Mouse (Mus musculus): ENCODE measurements around the gene Col1a2.

Col1a2 gene

GRCm38 (mm10) chr6:4521031-4521430 lies 16.4 kb downstream of the Col1a2 start:
- no peak for DNase-seq (ENCODE audit: low spot score)

GRCm38 (mm10) chr6:4528439-4528838 lies 23.8 kb downstream of the Col1a2 start:
- DNase-seq (ENCODE audit: low spot score): no peak

GRCm38 (mm10) chr6:4530986-4531385 lies 26.4 kb downstream of the Col1a2 start:
- DNase-seq (ENCODE audit: low spot score): no peak

- no peak for DNase-seq (ENCODE audit: low spot score)
Observed at GRCm38 (mm10) chr6:4532898-4533297, 28.3 kb downstream of the Col1a2 start.

- no peak for DNase-seq (ENCODE audit: low spot score)
Observed at GRCm38 (mm10) chr6:4534462-4535079, 30.0 kb downstream of the Col1a2 start.

GRCm38 (mm10) chr6:4541926-4542715 lies 37.5 kb downstream of the Col1a2 start:
- no peak for DNase-seq (ENCODE audit: low spot score)

GRCm38 (mm10) chr6:4544554-4544953 lies 39.9 kb downstream of the Col1a2 start:
- DNase-seq (ENCODE audit: low spot score): peak; percentile 48

GRCm38 (mm10) chr6:4545727-4546126 lies 41.1 kb downstream of the Col1a2 start:
- peak; percentile 73 for DNase-seq (ENCODE audit: low spot score)

GRCm38 (mm10) chr6:4548894-4549293 lies 44.3 kb downstream of the Col1a2 start:
- peak; percentile 81 for DNase-seq (ENCODE audit: low spot score)

- DNase-seq (ENCODE audit: low spot score): peak; percentile 23
Observed at GRCm38 (mm10) chr6:4549846-4550548, 45.4 kb downstream of the Col1a2 start.

- DNase-seq (ENCODE audit: low spot score): no peak
Observed at GRCm38 (mm10) chr6:4550549-4550915, 45.9 kb downstream of the Col1a2 start.

GRCm38 (mm10) chr6:4555366-4555765 lies 50.8 kb downstream of the Col1a2 start:
- no peak for DNase-seq (ENCODE audit: low spot score)

- DNase-seq (ENCODE audit: low spot score): no peak
Observed at GRCm38 (mm10) chr6:4557086-4557485, 52.5 kb downstream of the Col1a2 start.

- peak; percentile 71 for DNase-seq (ENCODE audit: low spot score)
Observed at GRCm38 (mm10) chr6:4557678-4558077, 53.1 kb downstream of the Col1a2 start.

- DNase-seq (ENCODE audit: low spot score): no peak
Observed at GRCm38 (mm10) chr6:4561156-4561555, 56.5 kb downstream of the Col1a2 start.

GRCm38 (mm10) chr6:4561621-4562020 lies 57.0 kb downstream of the Col1a2 start:
- DNase-seq (ENCODE audit: low spot score): no peak

GRCm38 (mm10) chr6:4562401-4562800 lies 57.8 kb downstream of the Col1a2 start:
- DNase-seq (ENCODE audit: low spot score): no peak

GRCm38 (mm10) chr6:4563477-4563876 lies 58.9 kb downstream of the Col1a2 start:
- no peak for DNase-seq (ENCODE audit: low spot score)

- no peak for DNase-seq (ENCODE audit: low spot score)
Observed at GRCm38 (mm10) chr6:4570412-4570811, 65.8 kb downstream of the Col1a2 start.

- DNase-seq (ENCODE audit: low spot score): no peak
Observed at GRCm38 (mm10) chr6:4577756-4578155, 73.1 kb downstream of the Col1a2 start.

- DNase-seq (ENCODE audit: low spot score): no peak
Observed at GRCm38 (mm10) chr6:4578343-4578742, 73.7 kb downstream of the Col1a2 start.

GRCm38 (mm10) chr6:4579620-4580019 lies 75.0 kb downstream of the Col1a2 start:
- DNase-seq (ENCODE audit: low spot score): no peak

- no peak for DNase-seq (ENCODE audit: low spot score)
Observed at GRCm38 (mm10) chr6:4583485-4583884, 78.9 kb downstream of the Col1a2 start.

All from adipocyte (in vitro differentiated cells).